Mouse (Mus musculus): Measurements from ENCODE around the gene Ska2. TPM values are rescaled to one million over a fixed set of nuclear protein-coding genes. Genes with fewer than 3 reads are reported as not detected.

The Ska2 gene
- total and polyA plus RNA-seq, 3 experiments = 1.1 to 63.7 (median 56.5) TPM

- no peak for TF ChIP-seq GATA2 (IDR thresholded peaks at IDR 0.05; ENCODE audit: borderline replicate concordance, low read depth, low read length)
- no peak for TF ChIP-seq CTCF (IDR thresholded peaks at IDR 0.05; ENCODE audit: low read depth, low read length)
- no peak for TF ChIP-seq TAL1 (conservative IDR thresholded peaks at IDR 0.05; ENCODE audit: low read depth, low read length)
- no peak for TF ChIP-seq GATA1 (IDR thresholded peaks at IDR 0.05; ENCODE audit: borderline replicate concordance, low read length)
- no peak for TF ChIP-seq POLR2AphosphoS5 (IDR thresholded peaks at IDR 0.05; ENCODE audit: insufficient replicate concordance, low read depth, low read length)
- DNase-seq (ENCODE audit: low spot score) = no peak
- Histone ChIP-seq H3K9me3 (replicated peaks) (no peaks in the 10 kb centered on the region), H3K4me3 (ENCODE audit: low read depth, low read length) (no peak overlapping the region), H3K27me3 (ENCODE audit: insufficient read depth, low read length) (no peaks in the 10 kb centered on the region), H3K36me3 (replicated peaks) (peaks cover 69% of the 10 kb centered on the region), H3K4me1 (ENCODE audit: insufficient read depth, low read depth, low read length) (no peaks in the 10 kb centered on the region)
- ATAC-seq (ENCODE audit: extremely low read depth, insufficient number of reproducible peaks, low FRiP score, poor library complexity, severe bottlenecking) = no peak
Measured at GRCm38 (mm10) chr11:87162687-87163086, 53.7 kb downstream of the Ska2 start.

DNA sequence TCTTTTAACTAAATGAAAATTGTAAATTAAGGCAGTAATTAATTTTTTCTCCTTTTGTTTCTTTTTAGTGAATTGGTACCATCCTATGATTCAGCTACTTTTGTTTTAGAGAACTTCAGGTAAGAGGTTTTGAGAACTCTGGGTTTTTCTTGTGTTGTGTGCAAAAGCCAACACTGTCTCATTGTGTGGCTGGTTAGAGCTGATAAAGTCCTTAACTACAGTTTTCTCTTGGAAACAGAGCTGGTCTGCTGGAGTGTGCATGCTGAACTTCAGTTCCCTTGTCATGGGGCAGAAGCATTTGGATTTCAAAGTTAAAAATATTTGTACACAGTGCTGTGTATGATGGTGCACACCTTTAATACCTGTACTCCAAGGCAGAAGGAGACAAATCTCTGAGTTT, 54.7 kb downstream of the Ska2 start:
- ATAC-seq (ENCODE audit: extremely low read depth, insufficient number of reproducible peaks, low FRiP score, poor library complexity, severe bottlenecking) = no peak

GRCm38 (mm10) chr11:87173625-87174024, 64.6 kb downstream of the Ska2 start:
- no peak for DNase-seq (ENCODE audit: low spot score)
- peaks cover 58% of the 10 kb centered on the region for H3K36me3 ChIP-seq (replicated peaks)
- no peaks in the 10 kb centered on the region for H3K4me1 ChIP-seq (ENCODE audit: insufficient read depth, low read depth, low read length)
- H3K4me3 ChIP-seq (ENCODE audit: low read depth, low read length) = no peak overlapping the region
- H3K27me3 ChIP-seq (ENCODE audit: insufficient read depth, low read length) = no peaks in the 10 kb centered on the region
- TF ChIP-seq GATA2 (IDR thresholded peaks at IDR 0.05; ENCODE audit: borderline replicate concordance, low read depth, low read length) (no peak), CTCF (IDR thresholded peaks at IDR 0.05; ENCODE audit: low read depth, low read length) (no peak), POLR2AphosphoS5 (IDR thresholded peaks at IDR 0.05; ENCODE audit: insufficient replicate concordance, low read depth, low read length) (no peak), TAL1 (conservative IDR thresholded peaks at IDR 0.05; ENCODE audit: low read depth, low read length) (no peak), GATA1 (IDR thresholded peaks at IDR 0.05; ENCODE audit: borderline replicate concordance, low read length) (no peak)
- no peaks in the 10 kb centered on the region for H3K9me3 ChIP-seq (replicated peaks)
- no peak for ATAC-seq (ENCODE audit: extremely low read depth, insufficient number of reproducible peaks, low FRiP score, poor library complexity, severe bottlenecking)

More for the DNA sequence above, 54.7 kb downstream of the Ska2 start:
- DNase-seq (ENCODE audit: low spot score) = no peak
- TF ChIP-seq GATA2 (IDR thresholded peaks at IDR 0.05; ENCODE audit: borderline replicate concordance, low read depth, low read length) = no peak
- TF ChIP-seq TAL1 (conservative IDR thresholded peaks at IDR 0.05; ENCODE audit: low read depth, low read length) = no peak
- H3K9me3 ChIP-seq (replicated peaks) = no peaks in the 10 kb centered on the region
- no peaks in the 10 kb centered on the region for H3K27me3 ChIP-seq (ENCODE audit: insufficient read depth, low read length)
- no peaks in the 10 kb centered on the region for H3K4me1 ChIP-seq (ENCODE audit: insufficient read depth, low read depth, low read length)
- peaks cover 72% of the 10 kb centered on the region for H3K36me3 ChIP-seq (replicated peaks)
- no peak overlapping the region for H3K4me3 ChIP-seq (ENCODE audit: low read depth, low read length)

Other genes starting within 250 kb of the Ska2 start
- 4.8 and 7.0 TPM in 2 replicates for gene Ypel2, start 115.5 kb upstream of the Ska2 start, total RNA-seq (2014; fragmentation: Nextera tagmentation)
- 6.1 and 8.2 TPM in 2 replicates for gene Ypel2, start 115.5 kb upstream of the Ska2 start, total RNA-seq (2017)
- gene Ypel2, start 115.5 kb upstream of the Ska2 start, polyA plus RNA-seq (2012) = 1.2 and 1.5 TPM in 2 replicates
- 1.5 and 4.1 TPM in 2 replicates for gene Gdpd1, start 35.2 kb upstream of the Ska2 start, total RNA-seq (2014; fragmentation: Nextera tagmentation)
- 0.52 and 0.87 TPM in 2 replicates for gene Gdpd1, start 35.2 kb upstream of the Ska2 start, total RNA-seq (2017)
- 0.05 and 0.08 TPM in 2 replicates for gene Gdpd1, start 35.2 kb upstream of the Ska2 start, polyA plus RNA-seq (2012)
- gene Smg8, start 22.5 kb upstream of the Ska2 start, total RNA-seq (2014; fragmentation: Nextera tagmentation) = 19.3 and 21.8 TPM in 2 replicates
- 20.2 and 20.5 TPM in 2 replicates for gene Smg8, start 22.5 kb upstream of the Ska2 start, total RNA-seq (2017)
- gene Smg8, start 22.5 kb upstream of the Ska2 start, polyA plus RNA-seq (2012) = 3.5 and 5.7 TPM in 2 replicates
- gene Prr11, start 526 bp upstream of the Ska2 start, total RNA-seq (2014; fragmentation: Nextera tagmentation) = 67.3 and 75.6 TPM in 2 replicates
- 7.6 and 9.1 TPM in 2 replicates for gene Prr11, start 526 bp upstream of the Ska2 start, total RNA-seq (2017)
- gene Prr11, start 526 bp upstream of the Ska2 start, polyA plus RNA-seq (2012) = 1.0 and 1.2 TPM in 2 replicates
- 34.0 and 41.2 TPM in 2 replicates for gene Trim37, start 17.8 kb downstream of the Ska2 start, total RNA-seq (2014; fragmentation: Nextera tagmentation)
- gene Trim37, start 17.8 kb downstream of the Ska2 start, total RNA-seq (2017) = 50.8 and 54.7 TPM in 2 replicates
- 14.5 and 19.7 TPM in 2 replicates for gene Trim37, start 17.8 kb downstream of the Ska2 start, polyA plus RNA-seq (2012)
- not detected in 2 replicates for gene Ppm1e, start 249.8 kb downstream of the Ska2 start, total RNA-seq (2014; fragmentation: Nextera tagmentation)
- gene Ppm1e, start 249.8 kb downstream of the Ska2 start, total RNA-seq (2017) = 0.70 and 0.82 TPM in 2 replicates
- gene Ppm1e, start 249.8 kb downstream of the Ska2 start, polyA plus RNA-seq (2012) = not detected in 2 replicates